Mouse (Mus musculus): ENCODE measurements around the gene Srpx. TPM values are rescaled to one million over a fixed set of nuclear protein-coding genes. Genes with fewer than 3 reads are reported as not detected.

Gene Srpx
- under 1 TPM; 0.39 to 0.63 TPM for total RNA-seq (2021)

- no peak for DNase-seq (ENCODE audit: low spot score in 2 of 2)
- intact Hi-C loops (cut with DNase I): no loop called here
These were observed at the start of gene Srpx for GRCm38 (mm10) chrX:10117065-10117719. Gene Srpx, minus strand, starts transcription at chrX:10117709.

GRCm38 (mm10) chrX:10152390-10152789 lies 34.9 kb upstream of the Srpx start:
- intact Hi-C loops (cut with DNase I): no loop called here

GRCm38 (mm10) chrX:10115780-10116179 lies 1.7 kb downstream of the Srpx start:
- peak; percentile 8 to 20 for DNase-seq (ENCODE audit: low spot score in 2 of 2)
- intact Hi-C loops (cut with DNase I): no loop called here

More at GRCm38 (mm10) chrX:10152390-10152789, 34.9 kb upstream of the Srpx start:
- DNase-seq (ENCODE audit: low spot score in 2 of 2): no peak

GRCm38 (mm10) chrX:10110736-10111135 lies 6.8 kb downstream of the Srpx start:
- intact Hi-C loops (cut with DNase I): no loop called here
- DNase-seq (ENCODE audit: low spot score in 2 of 2): no peak

- no peak for DNase-seq (ENCODE audit: low spot score in 2 of 2)
- intact Hi-C loops (cut with DNase I): no loop called here
These were observed 9.0 kb downstream of the Srpx start for GRCm38 (mm10) chrX:10108558-10108957.

GRCm38 (mm10) chrX:10105475-10105874 lies 12.0 kb downstream of the Srpx start:
- DNase-seq (ENCODE audit: low spot score in 2 of 2): no peak

GRCm38 (mm10) chrX:10102739-10103138 lies 14.8 kb downstream of the Srpx start:
- intact Hi-C loops (cut with DNase I): no loop called here
- no peak for DNase-seq (ENCODE audit: low spot score in 2 of 2)

More at GRCm38 (mm10) chrX:10105475-10105874, 12.0 kb downstream of the Srpx start:
- intact Hi-C loops (cut with DNase I): no loop called here

GRCm38 (mm10) chrX:10095797-10096196 lies 21.7 kb downstream of the Srpx start:
- intact Hi-C loops (cut with DNase I): no loop called here
- no peak for DNase-seq (ENCODE audit: low spot score in 2 of 2)

- no peak for DNase-seq (ENCODE audit: low spot score in 2 of 2)
These were observed 37.1 kb downstream of the Srpx start for GRCm38 (mm10) chrX:10080385-10080784.

GRCm38 (mm10) chrX:10079981-10080380 lies 37.5 kb downstream of the Srpx start:
- no peak for DNase-seq (ENCODE audit: low spot score in 2 of 2)
- intact Hi-C loops (cut with DNase I): no loop called here

More at GRCm38 (mm10) chrX:10080385-10080784, 37.1 kb downstream of the Srpx start:
- intact Hi-C loops (cut with DNase I): no loop called here

GRCm38 (mm10) chrX:10073966-10074365 lies 43.5 kb downstream of the Srpx start:
- intact Hi-C loops (cut with DNase I): no loop called here

GRCm38 (mm10) chrX:10071529-10071928 lies 46.0 kb downstream of the Srpx start:
- no peak for DNase-seq (ENCODE audit: low spot score in 2 of 2)
- intact Hi-C loops (cut with DNase I): loop anchor here (2.0 kb wide), 1 partner anchor 943 kb away; no protein-coding TSS in a partner anchor

More at GRCm38 (mm10) chrX:10073966-10074365, 43.5 kb downstream of the Srpx start:
- DNase-seq (ENCODE audit: low spot score in 2 of 2): peak in 1 of 2 experiments; percentile 4

GRCm38 (mm10) chrX:10070689-10071088 lies 46.8 kb downstream of the Srpx start:
- intact Hi-C loops (cut with DNase I): loop anchor here (2.0 kb wide), 1 partner anchor 942 kb away; no protein-coding TSS in a partner anchor

GRCm38 (mm10) chrX:10069405-10069804 lies 48.1 kb downstream of the Srpx start:
- intact Hi-C loops (cut with DNase I): no loop called here

More at GRCm38 (mm10) chrX:10070689-10071088, 46.8 kb downstream of the Srpx start:
- peak; percentile 9 to 12 for DNase-seq (ENCODE audit: low spot score in 2 of 2)

GRCm38 (mm10) chrX:10063781-10064180 lies 53.7 kb downstream of the Srpx start:
- intact Hi-C loops (cut with DNase I): no loop called here
- DNase-seq (ENCODE audit: low spot score in 2 of 2): no peak

More at GRCm38 (mm10) chrX:10069405-10069804, 48.1 kb downstream of the Srpx start:
- no peak for DNase-seq (ENCODE audit: low spot score in 2 of 2)

GRCm38 (mm10) chrX:10063361-10063760 lies 54.1 kb downstream of the Srpx start:
- no peak for DNase-seq (ENCODE audit: low spot score in 2 of 2)
- intact Hi-C loops (cut with DNase I): no loop called here

- no peak for DNase-seq (ENCODE audit: low spot score in 2 of 2)
- intact Hi-C loops (cut with DNase I): no loop called here
These were observed 55.3 kb downstream of the Srpx start for GRCm38 (mm10) chrX:10062201-10062600.

- intact Hi-C loops (cut with DNase I): no loop called here
These were observed 82.8 kb downstream of the Srpx start for GRCm38 (mm10) chrX:10034666-10035065.

GRCm38 (mm10) chrX:10010202-10010601 lies 107.3 kb downstream of the Srpx start:
- no peak for DNase-seq (ENCODE audit: low spot score in 2 of 2)
- intact Hi-C loops (cut with DNase I): no loop called here

More at GRCm38 (mm10) chrX:10034666-10035065, 82.8 kb downstream of the Srpx start:
- no peak for DNase-seq (ENCODE audit: low spot score in 2 of 2)

- intact Hi-C loops (cut with DNase I): no loop called here
- no peak for DNase-seq (ENCODE audit: low spot score in 2 of 2)
These were observed 109.7 kb downstream of the Srpx start for GRCm38 (mm10) chrX:10007675-10008270.

- DNase-seq (ENCODE audit: low spot score in 2 of 2): no peak
- intact Hi-C loops (cut with DNase I): no loop called here
These were observed 111.6 kb downstream of the Srpx start for GRCm38 (mm10) chrX:10005946-10006345.
